Mouse (Mus musculus): Measurements from ENCODE around the gene Eps15.

- TF ChIP-seq CTCF (IDR thresholded peaks at IDR 0.05; ENCODE audit: low read depth): no peak
- no peak for TF ChIP-seq EP300 (IDR thresholded peaks at IDR 0.05; ENCODE audit: low read depth)
These were observed 113.2 kb downstream of the Eps15 start for GRCm38 (mm10) chr4:109393229-109393779.

Measured in liver, embryonic 14.5 days (tissue).